Mouse (Mus musculus): Measurements from ENCODE around the gene Banp. TPM values are rescaled to one million over a fixed set of nuclear protein-coding genes. Genes with fewer than 3 reads are reported as not detected.

The Banp gene
- total and polyA plus RNA-seq, 3 experiments: 19.2 to 28.4 TPM; not detected in 1

DNA sequence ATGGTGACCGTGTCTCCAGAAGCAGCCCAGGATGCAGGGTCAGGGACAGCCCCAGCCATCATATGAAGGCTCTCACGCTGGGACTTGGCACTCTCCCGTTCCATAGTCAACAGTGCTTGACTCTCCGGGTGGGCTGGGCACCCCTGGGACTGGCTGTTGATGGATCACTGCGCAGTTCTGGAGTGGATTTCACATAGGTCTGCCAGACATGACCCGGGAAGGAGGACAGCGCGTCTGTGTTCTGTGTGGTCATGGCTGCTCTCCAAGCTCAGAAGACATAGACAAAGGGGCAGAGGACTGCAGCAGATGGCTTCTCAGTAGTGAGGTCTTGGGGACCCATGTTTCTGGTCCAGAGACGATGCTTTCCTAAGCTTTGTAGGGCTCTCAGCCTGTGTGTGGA lies 101.1 kb downstream of the Banp start:
- TF ChIP-seq ZC3H11A (IDR thresholded peaks at IDR 0.05; ENCODE audit: low read depth, low read length): no peak
- TF ChIP-seq MYB (IDR thresholded peaks at IDR 0.05; ENCODE audit: low read depth, low read length): no peak
- no peak for TF ChIP-seq MAFK (IDR thresholded peaks at IDR 0.05; ENCODE audit: borderline replicate concordance, low read depth, low read length)
- TF ChIP-seq CHD1 (IDR thresholded peaks at IDR 0.05; ENCODE audit: low read depth, low read length): no peak
- TF ChIP-seq MAX (IDR thresholded peaks at IDR 0.05; ENCODE audit: low read length): no peak
- TF ChIP-seq POLR2AphosphoS2 (IDR thresholded peaks at IDR 0.05; ENCODE audit: low read length): no peak
- TF ChIP-seq MYC (IDR thresholded peaks at IDR 0.05; ENCODE audit: low read depth, low read length): no peak
- no peak for TF ChIP-seq MXI1 (IDR thresholded peaks at IDR 0.05; ENCODE audit: low read depth, low read length)
- no peak for TF ChIP-seq SIN3A (IDR thresholded peaks at IDR 0.05; ENCODE audit: low read length)
- no peak for TF ChIP-seq ELF1 (IDR thresholded peaks at IDR 0.05; ENCODE audit: low read depth, low read length)
- TF ChIP-seq UBTF (IDR thresholded peaks at IDR 0.05; ENCODE audit: borderline replicate concordance, insufficient read depth, low read depth, low read length): no peak
- no peak for TF ChIP-seq EP300 (IDR thresholded peaks at IDR 0.05; ENCODE audit: low read depth in 1 of 2, low read length in 2 of 2)
- no peak for TF ChIP-seq CTCF (IDR thresholded peaks at IDR 0.05 in 2 of 3, conservative IDR thresholded peaks at IDR 0.05 in 1 of 3; ENCODE audit: control insufficient read depth in 1 of 3, insufficient read depth in 1 of 3, low read depth in 2 of 3, low read length in 3 of 3, poor library complexity in 1 of 3, severe bottlenecking in 1 of 3)
- no peak for TF ChIP-seq POLR2AphosphoS5 (IDR thresholded peaks at IDR 0.05; ENCODE audit: borderline replicate concordance, low read depth, low read length)
- no peak for TF ChIP-seq MAZ (IDR thresholded peaks at IDR 0.05; ENCODE audit: low read depth, low read length)
- TF ChIP-seq GABPA (IDR thresholded peaks at IDR 0.05; ENCODE audit: low read depth, low read length): no peak
- no peaks in the 10 kb centered on the region for H3K4me1 ChIP-seq (ENCODE audit: control insufficient read depth in 1 of 2, insufficient read depth in 2 of 2, low read length in 2 of 2)
- no peak overlapping the region for H3K4me3 ChIP-seq (ENCODE audit: control insufficient read depth in 1 of 2, insufficient read depth in 1 of 2, low read depth in 2 of 2, low read length in 2 of 2)
- no peak for DNase-seq (ENCODE audit: low read depth, low spot score)
- H3K36me3 ChIP-seq (ENCODE audit: control insufficient read depth in 1 of 2, insufficient read depth in 2 of 2, low read length in 2 of 2): no peaks in the 10 kb centered on the region
- H3K79me2 ChIP-seq (ENCODE audit: control insufficient read depth, insufficient read depth, low read length, poor library complexity): no peaks in the 10 kb centered on the region
- H3K27me3 ChIP-seq (ENCODE audit: control insufficient read depth in 1 of 2, insufficient read depth in 2 of 2, low read length in 2 of 2): no peaks in the 10 kb centered on the region
- no peaks in the 10 kb centered on the region for H3K9me3 ChIP-seq (replicated peaks; ENCODE audit: insufficient read depth, low read length)
- H3K27ac ChIP-seq (ENCODE audit: control insufficient read depth, low read depth, low read length): no peak overlapping the region
- H3K9ac ChIP-seq (ENCODE audit: control insufficient read depth, low read depth, low read length, poor library complexity, severe bottlenecking): no peak overlapping the region

GRCm38 (mm10) chr8:122055321-122055720 lies 105.8 kb downstream of the Banp start:
- H3K9me3 ChIP-seq (replicated peaks; ENCODE audit: insufficient read depth, low read length): no peaks in the 10 kb centered on the region
- DNase-seq (ENCODE audit: low read depth, low spot score): no peak
- peaks cover 0 to 1% of the 10 kb centered on the region in 2 experiments; a peak in 3 of 4 replicates for H3K27me3 ChIP-seq (ENCODE audit: control insufficient read depth in 1 of 2, insufficient read depth in 2 of 2, low read length in 2 of 2)
- no peaks in the 10 kb centered on the region for H3K36me3 ChIP-seq (ENCODE audit: control insufficient read depth in 1 of 2, insufficient read depth in 2 of 2, low read length in 2 of 2)
- H3K27ac ChIP-seq (ENCODE audit: control insufficient read depth, low read depth, low read length): no peak overlapping the region
- H3K9ac ChIP-seq (ENCODE audit: control insufficient read depth, low read depth, low read length, poor library complexity, severe bottlenecking): no peak overlapping the region
- no peak overlapping the region for H3K4me3 ChIP-seq (ENCODE audit: control insufficient read depth in 1 of 2, insufficient read depth in 1 of 2, low read depth in 2 of 2, low read length in 2 of 2)
- no peaks in the 10 kb centered on the region for H3K79me2 ChIP-seq (ENCODE audit: control insufficient read depth, insufficient read depth, low read length, poor library complexity)
- no peaks in the 10 kb centered on the region for H3K4me1 ChIP-seq (ENCODE audit: control insufficient read depth in 1 of 2, insufficient read depth in 2 of 2, low read length in 2 of 2)
- TF ChIP-seq USF2 (IDR thresholded peaks at IDR 0.05; ENCODE audit: borderline replicate concordance in 1 of 2, insufficient read depth in 1 of 2, low read depth in 1 of 2, low read length in 2 of 2) (no peak), USF1 (IDR thresholded peaks at IDR 0.05; ENCODE audit: low read depth, low read length) (no peak), TAL1 (IDR thresholded peaks at IDR 0.05; ENCODE audit: low read length) (no peak), MAZ (IDR thresholded peaks at IDR 0.05; ENCODE audit: low read depth, low read length) (no peak), UBTF (IDR thresholded peaks at IDR 0.05; ENCODE audit: borderline replicate concordance, insufficient read depth, low read depth, low read length) (no peak), TCF12 (IDR thresholded peaks at IDR 0.05; ENCODE audit: low read depth, low read length) (no peak), ZNF384 (IDR thresholded peaks at IDR 0.05; ENCODE audit: low read depth, low read length) (no peak), SMC3 (IDR thresholded peaks at IDR 0.05; ENCODE audit: low read depth, low read length) (no peak), E2F4 (IDR thresholded peaks at IDR 0.05; ENCODE audit: borderline replicate concordance, low read depth, low read length) (no peak), POLR2A (IDR thresholded peaks at IDR 0.05; ENCODE audit: control insufficient read depth in 1 of 2, insufficient read depth in 1 of 2, low read depth in 1 of 2, low read length in 2 of 2, poor library complexity in 1 of 2) (no peak), BHLHE40 (IDR thresholded peaks at IDR 0.05; ENCODE audit: borderline replicate concordance, low read depth, low read length) (no peak), RCOR1 (IDR thresholded peaks at IDR 0.05; ENCODE audit: low read depth, low read length) (no peak)
